In genomic region chr8:71397701-71398100, GRCm38 (mm10) we compare ENCODE assay signal across 7 mouse cellular contexts. TPM values are rescaled to one million over a fixed set of nuclear protein-coding genes. Genes with fewer than 3 reads are reported as not detected.
DNase-seq lines count a peak whose midpoint lies in the region; ATAC-seq and TF ChIP-seq lines count a peak whose summit lies in the region.

No protein-coding gene starts in this region.

- no peaks in the 10 kb centered on the region for H3K27me3 ChIP-seq in lung, postnatal 0 days (replicated peaks; ENCODE audit: insufficient read depth, low read length)
- H3K27me3 ChIP-seq in forebrain, embryonic 12.5 days: peaks cover 8% of the 10 kb centered on the region; the same call in 1 of the 2 replicates
- no peaks in the 10 kb centered on the region for H3K27me3 ChIP-seq in intestine, embryonic 14.5 days (replicated peaks; ENCODE audit: control insufficient read depth, insufficient read depth, low read length)
- no peaks in the 10 kb centered on the region for H3K27me3 ChIP-seq in neural tube, embryonic 14.5 days (ENCODE audit: control insufficient read depth, insufficient read depth, low read length)

- H3K4me2 ChIP-seq in lung, postnatal 0 days (replicated peaks; ENCODE audit: low read depth, low read length): no peak overlapping the region
- peak overlapping the region; percentile 69 for H3K4me2 ChIP-seq in forebrain, embryonic 12.5 days
- peak overlapping the region; percentile 90 for H3K4me2 ChIP-seq in intestine, embryonic 14.5 days (ENCODE audit: low read length)
- peak overlapping the region; percentile 94 for H3K4me2 ChIP-seq in neural tube, embryonic 14.5 days (ENCODE audit: low read depth, low read length)

- no peak for DNase-seq in lung, postnatal 0 days (ENCODE audit: low spot score)
- no peak for DNase-seq in lung, postnatal 14 days
- DNase-seq in intestine, embryonic 14.5 days (ENCODE audit: low spot score): no peak
- no peak for DNase-seq in right cerebral cortex, adult 18-20 months
- DNase-seq in urinary bladder, postnatal 36 days (ENCODE audit: low spot score in 2 of 2): no peak

- H3K4me1 ChIP-seq in lung, postnatal 0 days (ENCODE audit: insufficient read depth, low read depth, low read length): peaks cover 6% of the 10 kb centered on the region; the same call in 1 of the 2 replicates
- H3K4me1 ChIP-seq in forebrain, embryonic 12.5 days: peaks cover 14% of the 10 kb centered on the region
- peaks cover 11% of the 10 kb centered on the region for H3K4me1 ChIP-seq in intestine, embryonic 14.5 days (replicated peaks; ENCODE audit: control insufficient read depth, insufficient read depth, low read length)
- H3K4me1 ChIP-seq in neural tube, embryonic 14.5 days (ENCODE audit: control insufficient read depth, insufficient read depth, low read length): peaks cover 8% of the 10 kb centered on the region; the same call in 1 of the 2 replicates

- H3K27ac ChIP-seq in lung, postnatal 0 days (ENCODE audit: low read length): no peak overlapping the region
- no peak overlapping the region for H3K27ac ChIP-seq in forebrain, embryonic 12.5 days
- no peak overlapping the region for H3K27ac ChIP-seq in intestine, embryonic 14.5 days (ENCODE audit: low read depth)
- no peak overlapping the region for H3K27ac ChIP-seq in neural tube, embryonic 14.5 days (ENCODE audit: low read depth, low read length)

- H3K9me3 ChIP-seq in lung, postnatal 0 days (ENCODE audit: low read length): no peaks in the 10 kb centered on the region
- no peaks in the 10 kb centered on the region for H3K9me3 ChIP-seq in forebrain, embryonic 12.5 days
- no peaks in the 10 kb centered on the region for H3K9me3 ChIP-seq in intestine, embryonic 14.5 days (ENCODE audit: control insufficient read depth, low read length)
- H3K9me3 ChIP-seq in neural tube, embryonic 14.5 days (ENCODE audit: control insufficient read depth, low read length): no peaks in the 10 kb centered on the region

- 0 out of 2 replicates have a peak overlapping the region, but pooled peaks have one; percentile 59 for H3K4me3 ChIP-seq in lung, postnatal 0 days (ENCODE audit: low read depth, low read length)
- H3K4me3 ChIP-seq in forebrain, embryonic 12.5 days (replicated peaks): peak overlapping the region; percentile 78
- H3K4me3 ChIP-seq in intestine, embryonic 14.5 days (ENCODE audit: low read depth, low read length): peak overlapping the region; percentile 66
- H3K4me3 ChIP-seq in neural tube, embryonic 14.5 days (ENCODE audit: low read depth, low read length): peak overlapping the region; percentile 57

- ATAC-seq in lung, postnatal 0 days: no peak
- no peak for ATAC-seq in forebrain, embryonic 12.5 days (ENCODE audit: low FRiP score)
- ATAC-seq in intestine, embryonic 14.5 days (replicated peaks; ENCODE audit: low FRiP score, low TSS enrichment, low read depth): no peak
- ATAC-seq in neural tube, embryonic 14.5 days (ENCODE audit: low read depth): no peak

- 0 out of 2 replicates have a peak, but pooled peaks cover 5% of the 10 kb centered on the region for H3K36me3 ChIP-seq in lung, postnatal 0 days (ENCODE audit: insufficient read depth, low read length)
- H3K36me3 ChIP-seq in forebrain, embryonic 12.5 days (replicated peaks): peaks cover 28% of the 10 kb centered on the region
- peaks cover 19% of the 10 kb centered on the region for H3K36me3 ChIP-seq in intestine, embryonic 14.5 days (ENCODE audit: control insufficient read depth, insufficient read depth, low read length)
- peaks cover 10% of the 10 kb centered on the region for H3K36me3 ChIP-seq in neural tube, embryonic 14.5 days (ENCODE audit: control insufficient read depth, insufficient read depth, low read length)

- 76% methylated on average over 12 of the region's 12 CpGs for WGBS in lung, postnatal 0 days
- WGBS in forebrain, embryonic 12.5 days: 90% methylated on average over 12 of the region's 12 CpGs
- WGBS in intestine, embryonic 14.5 days: 85% methylated on average over 12 of the region's 12 CpGs
- 83% methylated on average over 12 of the region's 12 CpGs for WGBS in neural tube, embryonic 14.5 days

- TF ChIP-seq EP300 in lung, postnatal 0 days (IDR thresholded peaks at IDR 0.05): no peak

- no peak for TF ChIP-seq CTCF in lung, postnatal 0 days (IDR thresholded peaks at IDR 0.05)

- peak overlapping the region; percentile 57; the same call in 1 of the 2 replicates for H3K9ac ChIP-seq in lung, postnatal 0 days (replicated peaks; ENCODE audit: low read depth)
- H3K9ac ChIP-seq in forebrain, embryonic 12.5 days: peak overlapping the region; percentile 76
- no peak overlapping the region; the same call in 1 of the 2 replicates for H3K9ac ChIP-seq in intestine, embryonic 14.5 days (ENCODE audit: low read length)
- H3K9ac ChIP-seq in neural tube, embryonic 14.5 days (replicated peaks; ENCODE audit: low read depth, low read length): no peak overlapping the region

RNA-seq across cellular contexts. Expression of gene Babam1, which starts 1.0 kb away (rescaled TPM):
- polyA plus RNA-seq in lung, postnatal 0 days (2015; fragmentation: Nextera tagmentation; extraction: Ambion mirVana): 60.8 and 62.5 TPM in 2 replicates
- 89.4 and 110 TPM in 2 replicates for polyA plus RNA-seq in forebrain, embryonic 12.5 days (2016; fragmentation: Nextera tagmentation; extraction: Ambion mirVana)
- 95.1 and 99.9 TPM in 2 replicates for polyA plus RNA-seq in intestine, embryonic 14.5 days (2014; fragmentation: Nextera tagmentation; extraction: Ambion mirVana)
- polyA plus RNA-seq in neural tube, embryonic 14.5 days (2014; fragmentation: Nextera tagmentation; extraction: Ambion mirVana): 90.9 and 96.5 TPM in 2 replicates

RNA-seq across cellular contexts. Expression of gene Ushbp1, which starts 2.1 kb away (rescaled TPM):
- polyA plus RNA-seq in lung, postnatal 0 days (2015; fragmentation: Nextera tagmentation; extraction: Ambion mirVana): 29.5 and 42.0 TPM in 2 replicates
- 3.2 and 4.6 TPM in 2 replicates for polyA plus RNA-seq in forebrain, embryonic 12.5 days (2016; fragmentation: Nextera tagmentation; extraction: Ambion mirVana)
- 8.3 and 9.4 TPM in 2 replicates for polyA plus RNA-seq in intestine, embryonic 14.5 days (2014; fragmentation: Nextera tagmentation; extraction: Ambion mirVana)
- 3.2 and 5.0 TPM in 2 replicates for polyA plus RNA-seq in neural tube, embryonic 14.5 days (2014; fragmentation: Nextera tagmentation; extraction: Ambion mirVana)

RNA-seq across cellular contexts. Expression of gene Ankle1, which starts 8.1 kb away (rescaled TPM):
- polyA plus RNA-seq in lung, postnatal 0 days (2015; fragmentation: Nextera tagmentation; extraction: Ambion mirVana): 0.72 and 1.5 TPM in 2 replicates
- polyA plus RNA-seq in forebrain, embryonic 12.5 days (2016; fragmentation: Nextera tagmentation; extraction: Ambion mirVana): 34.2 and 38.0 TPM in 2 replicates
- 30.5 and 33.5 TPM in 2 replicates for polyA plus RNA-seq in intestine, embryonic 14.5 days (2014; fragmentation: Nextera tagmentation; extraction: Ambion mirVana)
- 1.9 and 2.7 TPM in 2 replicates for polyA plus RNA-seq in neural tube, embryonic 14.5 days (2014; fragmentation: Nextera tagmentation; extraction: Ambion mirVana)

RNA-seq across cellular contexts. Expression of gene Nr2f6, which starts 15.9 kb away (rescaled TPM):
- 61.5 and 69.4 TPM in 2 replicates for polyA plus RNA-seq in lung, postnatal 0 days (2015; fragmentation: Nextera tagmentation; extraction: Ambion mirVana)
- polyA plus RNA-seq in forebrain, embryonic 12.5 days (2016; fragmentation: Nextera tagmentation; extraction: Ambion mirVana): 31.5 and 35.3 TPM in 2 replicates
- polyA plus RNA-seq in intestine, embryonic 14.5 days (2014; fragmentation: Nextera tagmentation; extraction: Ambion mirVana): 71.8 and 92.8 TPM in 2 replicates
- 22.3 and 32.8 TPM in 2 replicates for polyA plus RNA-seq in neural tube, embryonic 14.5 days (2014; fragmentation: Nextera tagmentation; extraction: Ambion mirVana)

RNA-seq across cellular contexts. Expression of gene Ocel1, which starts 26.6 kb away (rescaled TPM):
- polyA plus RNA-seq in lung, postnatal 0 days (2015; fragmentation: Nextera tagmentation; extraction: Ambion mirVana): 11.1 and 11.9 TPM in 2 replicates
- polyA plus RNA-seq in forebrain, embryonic 12.5 days (2016; fragmentation: Nextera tagmentation; extraction: Ambion mirVana): 3.2 and 4.4 TPM in 2 replicates
- polyA plus RNA-seq in intestine, embryonic 14.5 days (2014; fragmentation: Nextera tagmentation; extraction: Ambion mirVana): 3.5 and 5.3 TPM in 2 replicates
- 4.8 and 4.9 TPM in 2 replicates for polyA plus RNA-seq in neural tube, embryonic 14.5 days (2014; fragmentation: Nextera tagmentation; extraction: Ambion mirVana)

Comparison
In these comparisons a context has a peak if more than half of its experiments do, and no peak if none do; other contexts are left out.
1. H3K9ac ChIP-seq: peak in lung, postnatal 0 days (single experiment) and forebrain, embryonic 12.5 days (single experiment); none in intestine, embryonic 14.5 days (single experiment) and neural tube, embryonic 14.5 days (single experiment).
2. Peak in every context shown above with its lines, with median percentiles within 50 percentile points of each other: H3K4me3 ChIP-seq.